Mouse (Mus musculus) lung, postnatal 14 days (tissue): ENCODE data around the gene Lamtor2.

Experiments used
- DNase-seq: peaks from one replicate; pipeline ENCODE4 v3.0.0; 2021

The Lamtor2 gene

DNA sequence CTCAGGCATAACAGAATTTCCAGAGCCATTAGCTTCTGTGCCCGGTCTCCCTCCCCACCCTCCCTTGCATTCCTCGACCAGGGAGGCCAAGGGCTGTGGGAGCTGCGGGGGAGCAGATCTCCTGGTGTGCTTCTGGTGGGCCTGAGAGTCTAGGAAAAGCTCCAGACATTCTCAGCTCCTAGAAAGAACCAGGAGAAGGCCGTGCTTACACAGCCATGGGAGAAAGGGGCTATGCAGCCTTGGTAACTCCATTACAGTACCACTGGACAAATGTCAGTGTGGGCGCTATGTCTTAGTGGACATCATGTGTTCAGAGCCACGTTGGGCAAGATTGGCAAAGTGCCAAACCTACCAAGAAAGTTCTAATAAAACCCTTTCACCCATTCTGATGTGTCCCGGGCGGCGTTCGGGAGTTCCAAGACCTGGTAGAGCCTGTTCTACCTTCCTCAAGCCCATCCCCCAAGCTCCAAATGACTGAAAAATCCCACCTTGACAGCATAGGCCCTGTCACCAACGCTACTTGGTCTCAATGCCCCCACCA lies 50.8 kb downstream of the Lamtor2 start:
- DNase-seq, result peak; percentile 59

DNA sequence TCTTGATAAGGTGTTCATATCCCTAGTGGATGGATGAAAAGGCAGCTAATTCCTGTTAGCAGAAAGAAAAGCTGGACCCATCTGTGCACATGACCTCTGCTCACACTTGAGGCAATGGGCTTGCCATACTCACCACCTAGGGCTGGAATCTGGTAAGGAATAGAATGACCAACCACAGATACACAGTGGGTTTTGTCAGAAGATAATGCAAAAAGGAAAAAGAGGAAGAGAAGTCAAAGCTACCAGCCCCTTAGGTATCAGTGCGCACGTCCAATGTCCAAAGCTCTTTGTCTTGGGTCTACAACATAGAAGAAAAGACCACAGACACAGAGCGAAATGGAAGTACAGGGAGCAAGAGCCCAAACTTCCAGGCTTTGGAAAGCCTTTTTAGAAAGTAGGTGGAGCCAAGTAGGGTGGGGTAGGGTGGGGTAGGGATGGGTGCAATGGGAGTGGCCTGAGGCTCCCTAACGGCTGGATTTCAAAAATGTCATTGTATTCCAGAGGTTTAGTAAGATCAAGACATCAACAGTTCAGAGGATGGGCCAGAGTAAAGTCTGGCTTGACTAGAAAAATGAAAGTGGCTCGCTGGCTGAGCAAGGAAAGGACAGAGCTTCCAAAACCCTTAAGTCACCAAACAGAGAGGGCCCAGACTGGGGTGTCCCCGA lies 51.4 kb downstream of the Lamtor2 start:
- DNase-seq, result no peak

DNA sequence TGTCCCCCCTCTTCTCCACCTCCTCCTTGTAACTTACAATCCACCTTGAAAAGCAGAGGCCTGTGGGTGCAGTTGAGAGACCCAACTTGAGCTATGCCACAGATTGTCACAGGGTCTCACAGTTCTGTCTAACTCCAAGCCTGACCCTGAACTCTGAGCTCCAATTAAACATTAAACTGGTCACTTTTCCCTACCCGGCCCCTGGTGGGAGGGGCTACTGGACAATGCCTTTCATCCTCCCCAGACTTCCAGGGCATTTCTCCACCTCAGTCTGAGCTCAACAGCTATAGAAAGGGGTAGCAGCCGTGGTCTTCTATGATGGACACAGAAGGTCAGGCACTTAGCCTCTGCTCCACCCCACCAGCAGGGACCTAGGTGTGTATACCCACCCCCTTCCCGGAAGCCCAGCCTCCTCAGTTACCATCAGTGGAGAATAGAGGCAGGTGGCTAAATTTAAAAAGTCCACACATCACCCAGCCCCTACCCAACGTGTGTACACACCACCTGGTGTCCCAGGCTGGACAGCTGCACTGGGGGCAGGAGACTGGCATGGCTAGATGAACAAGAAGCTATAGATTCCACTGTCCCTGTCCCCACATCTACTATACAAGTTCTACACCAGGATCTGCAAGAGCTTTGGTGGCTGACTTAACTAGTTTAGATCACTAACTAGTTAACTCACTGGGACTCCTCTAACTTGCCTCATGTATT lies 52.1 kb downstream of the Lamtor2 start:
- no peak for DNase-seq

DNA sequence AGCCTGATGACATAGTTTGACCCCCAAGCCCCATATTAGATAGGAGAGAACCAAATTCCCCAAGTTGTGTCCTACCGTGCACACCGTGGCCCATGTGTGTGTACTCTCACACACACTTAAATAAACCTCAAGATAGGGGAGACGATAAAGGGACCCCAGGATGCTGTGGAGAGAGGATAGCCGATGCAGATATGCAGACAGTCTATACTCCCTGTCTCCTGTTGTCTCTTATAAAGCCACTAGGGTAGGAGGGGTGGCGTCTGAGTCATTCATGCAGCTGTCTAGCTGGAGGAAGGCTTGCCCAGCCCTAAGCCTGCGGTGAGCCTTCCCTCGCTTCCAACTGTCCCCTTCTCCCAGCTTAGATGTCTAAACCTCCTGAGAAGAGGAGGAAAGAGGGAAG lies 52.8 kb downstream of the Lamtor2 start:
- no peak for DNase-seq
